Mouse (Mus musculus) ES-E14 (cell line): ENCODE measurements around the gene Slc38a4.

Experiments
- HCFC1 ChIP-seq: IDR thresholded peaks from 2 replicates; pipeline ENCODE4 v1.6.1; 2012; ENCODE audit warnings: low read length, inconsistent platforms, borderline replicate concordance; ENCODE audit not compliant: insufficient read depth
- MAFK ChIP-seq: IDR thresholded peaks from 2 replicates; pipeline ENCODE4 v1.6.1; 2014; ENCODE audit warnings: mild to moderate bottlenecking, low read depth, low read length, inconsistent platforms; ENCODE audit not compliant: insufficient read depth
- ZC3H11A ChIP-seq: IDR thresholded peaks from 2 replicates; pipeline ENCODE4 v1.6.1; 2012; ENCODE audit warnings: low read depth, mild to moderate bottlenecking, inconsistent platforms, low read length, borderline replicate concordance

- no peak for TF ChIP-seq MAFK
- no peak for TF ChIP-seq HCFC1
- TF ChIP-seq ZC3H11A: no peak
Observed at GRCm38 (mm10) chr15:97060571-97060970, 4.8 kb upstream of the Slc38a4 start.
